Mouse (Mus musculus) heart, embryonic 12.5 days (tissue): ENCODE measurements at regions not wholly inside any gene's neighbourhood (a gene's known extent, or its start where the extent isn't known, plus 50 kb on each side); places are given as distances from the start of the nearest gene placed in this dataset.

Experiments
- ATAC-seq: fragments of 200-750 bp; cut with Nextera tagmentation; 2 replicates; pipeline ENCODE4 v1.8.0; 2017; ENCODE audit warnings: moderate TSS enrichment, moderate library complexity; ENCODE audit not compliant: insufficient number of reproducible peaks, low FRiP score
- H3K27ac ChIP-seq: fragments of 300-500 bp; sonication (generic); 2 replicates; pipeline ENCODE4 v1.5.1; 2016; ENCODE audit warnings: mild to moderate bottlenecking, moderate library complexity; ENCODE audit not compliant: poor library complexity, severe bottlenecking
- H3K27me3 ChIP-seq: fragments of 300-500 bp; sonication (generic); replicated peaks from 2 replicates; pipeline ENCODE4 v1.6.1; 2016; ENCODE audit warnings: mild to moderate bottlenecking, moderate library complexity
- H3K36me3 ChIP-seq: fragments of 300-500 bp; sonication (generic); 2 replicates; pipeline ENCODE4 v1.6.1; 2016; ENCODE audit warnings: mild to moderate bottlenecking, moderate library complexity
- H3K4me1 ChIP-seq: fragments of 300-500 bp; sonication (generic); replicated peaks from 2 replicates; pipeline ENCODE4 v1.6.1; 2016; ENCODE audit warnings: mild to moderate bottlenecking
- H3K4me2 ChIP-seq: fragments of 300-500 bp; sonication (generic); 2 replicates; pipeline ENCODE4 v1.6.1; 2016; ENCODE audit warnings: mild to moderate bottlenecking, moderate library complexity
- H3K4me3 ChIP-seq: fragments of 300-500 bp; sonication (generic); 2 replicates; pipeline ENCODE4 v1.5.1; 2016; ENCODE audit warnings: mild to moderate bottlenecking
- H3K9ac ChIP-seq: fragments of 300-500 bp; sonication (generic); 2 replicates; pipeline ENCODE4 v1.6.1; 2016; ENCODE audit warnings: mild to moderate bottlenecking, moderate library complexity
- H3K9me3 ChIP-seq: fragments of 300-500 bp; sonication (generic); replicated peaks from 2 replicates; pipeline ENCODE4 v1.6.1; 2016; ENCODE audit warnings: mild to moderate bottlenecking, moderate library complexity
- WGBS: fragments of 180-500 bp; shearing (Covaris S2); methylation state at CpG from one replicate; pipeline ENCODE4 v1.1.7; 2016; 5-methylcytosine and 5-hydroxymethylcytosine counted together

DNA sequence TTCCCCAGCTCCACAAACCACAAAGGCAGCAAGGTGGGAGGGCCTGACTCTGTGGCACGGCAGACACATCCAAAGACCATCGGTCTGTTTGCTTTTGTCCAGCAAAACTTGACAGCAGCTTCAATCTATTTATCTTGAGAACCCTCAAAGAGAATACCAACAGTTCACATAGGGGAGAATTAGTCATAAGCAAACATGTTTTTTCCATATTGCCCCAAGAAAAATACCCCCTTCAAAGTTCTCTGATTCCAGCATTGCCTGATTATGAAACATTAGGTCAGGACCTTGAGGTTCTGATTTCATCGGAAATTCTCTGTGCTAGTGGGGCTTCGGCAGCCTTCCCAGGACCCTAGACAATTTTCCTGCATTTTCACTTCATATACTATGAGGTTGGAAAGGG lies 348.4 kb upstream of the Trib2 start:
- Histone ChIP-seq H3K4me2 (no peak overlapping the region), H3K36me3 (no peaks in the 10 kb centered on the region), H3K27me3 (no peaks in the 10 kb centered on the region), H3K9ac (no peak overlapping the region), H3K4me3 (no peak overlapping the region), H3K4me1 (0 out of 2 replicates have a peak, but pooled peaks cover 3% of the 10 kb centered on the region), H3K27ac (no peak overlapping the region), H3K9me3 (no peaks in the 10 kb centered on the region)
- WGBS = 74% methylated on average over 4 of the region's 4 CpGs
- no peak for ATAC-seq

DNA sequence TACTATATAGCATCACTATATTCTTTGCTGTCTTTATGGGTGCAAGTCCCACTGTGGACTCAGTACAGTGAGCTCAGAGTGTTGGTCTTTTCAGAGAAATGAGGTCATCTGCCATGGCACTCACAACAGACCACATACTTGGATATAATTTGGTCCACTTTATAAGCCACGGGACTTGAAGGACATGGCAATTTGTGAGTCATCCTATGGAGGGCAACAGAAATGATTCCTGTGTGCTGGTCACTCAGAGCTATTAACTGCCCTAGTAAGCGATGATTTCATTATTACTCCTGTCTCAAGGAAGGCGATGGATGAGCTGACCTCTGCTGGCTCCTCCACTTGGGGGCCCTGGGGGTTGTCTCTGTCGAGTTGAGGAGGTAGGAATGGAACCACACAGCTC lies 345.2 kb upstream of the Trib2 start:
- H3K4me2 ChIP-seq = no peak overlapping the region
- H3K36me3 ChIP-seq = no peaks in the 10 kb centered on the region
- H3K27me3 ChIP-seq = no peaks in the 10 kb centered on the region
- no peak for ATAC-seq
- no peaks in the 10 kb centered on the region for H3K9me3 ChIP-seq
- no peaks in the 10 kb centered on the region for H3K4me1 ChIP-seq
- no peak overlapping the region for H3K9ac ChIP-seq
- no peak overlapping the region for H3K27ac ChIP-seq
- no peak overlapping the region for H3K4me3 ChIP-seq
- WGBS = 77% methylated on average over 4 of the region's 4 CpGs

DNA sequence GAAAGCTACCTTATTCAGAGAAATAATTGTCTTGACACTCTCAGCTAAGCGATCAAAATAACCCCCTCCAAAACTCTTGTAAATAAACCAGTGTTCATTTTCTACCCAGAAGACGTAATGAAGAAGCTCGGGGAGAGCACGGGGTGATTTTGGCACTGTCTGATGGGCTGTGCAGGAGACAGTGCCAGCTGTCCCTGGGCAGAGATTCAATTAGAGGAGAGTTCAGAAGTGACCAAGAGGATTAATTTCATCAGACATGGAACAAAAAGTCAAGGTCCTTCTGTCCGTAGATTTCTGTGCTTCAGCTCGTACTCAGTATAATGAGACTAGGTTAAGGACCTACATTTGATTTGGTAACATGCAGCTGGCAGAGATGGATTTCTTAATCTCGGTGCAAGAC lies 341.2 kb upstream of the Trib2 start:
- no peaks in the 10 kb centered on the region; the same call in 1 of the 2 replicates for H3K4me1 ChIP-seq
- WGBS = 83% methylated on average over 7 of the region's 7 CpGs
- H3K36me3 ChIP-seq = no peaks in the 10 kb centered on the region
- ATAC-seq = no peak
- H3K4me2 ChIP-seq = no peak overlapping the region
- H3K27ac ChIP-seq = no peak overlapping the region
- H3K9ac ChIP-seq = no peak overlapping the region
- no peaks in the 10 kb centered on the region for H3K27me3 ChIP-seq
- no peak overlapping the region for H3K4me3 ChIP-seq
- no peaks in the 10 kb centered on the region for H3K9me3 ChIP-seq

DNA sequence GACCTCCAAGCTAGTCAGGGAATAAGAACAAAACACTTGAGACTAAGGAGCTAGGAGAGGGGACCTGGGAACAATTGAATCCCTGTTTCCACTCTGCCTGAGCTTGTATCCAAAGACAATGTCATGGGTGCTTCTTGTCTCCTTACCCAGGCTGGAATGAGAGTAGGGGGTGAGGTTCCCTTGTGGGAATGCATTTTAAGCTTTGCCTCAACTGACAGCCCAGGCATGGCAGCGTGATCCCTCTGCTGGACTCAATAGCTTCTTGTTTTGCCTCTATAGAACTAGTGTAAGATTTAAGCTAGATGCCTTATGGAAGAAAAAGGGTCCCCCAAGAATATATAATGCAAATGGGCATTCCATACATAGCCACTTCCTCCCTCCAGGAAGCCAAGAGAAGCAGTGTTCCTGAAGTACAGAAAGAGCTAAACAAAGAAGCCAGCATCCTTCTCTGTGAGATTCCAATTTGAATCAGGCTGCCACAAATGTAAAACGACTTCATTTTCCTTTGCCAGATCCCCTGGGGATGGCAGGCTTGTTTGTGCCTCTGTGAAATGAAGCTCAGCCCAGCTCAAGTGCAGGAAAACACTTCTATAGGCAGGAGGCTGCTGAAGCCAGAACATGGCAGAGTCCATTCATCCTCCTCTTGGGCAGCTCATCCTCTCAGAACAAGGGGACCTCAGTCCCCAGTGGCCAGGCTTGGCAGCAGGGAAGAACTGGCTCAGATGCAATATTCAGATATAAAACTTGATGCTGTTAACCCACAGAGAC lies 339.3 kb upstream of the Trib2 start:
- H3K9ac ChIP-seq = no peak overlapping the region
- no peak for ATAC-seq
- no peaks in the 10 kb centered on the region for H3K9me3 ChIP-seq
- H3K27me3 ChIP-seq = no peaks in the 10 kb centered on the region
- no peaks in the 10 kb centered on the region; the same call in none of the 2 replicates for H3K4me1 ChIP-seq
- H3K27ac ChIP-seq = no peak overlapping the region
- no peak overlapping the region for H3K4me3 ChIP-seq
- H3K36me3 ChIP-seq = no peaks in the 10 kb centered on the region
- 36% methylated on average over 2 of the region's 2 CpGs for WGBS
- H3K4me2 ChIP-seq = no peak overlapping the region

DNA sequence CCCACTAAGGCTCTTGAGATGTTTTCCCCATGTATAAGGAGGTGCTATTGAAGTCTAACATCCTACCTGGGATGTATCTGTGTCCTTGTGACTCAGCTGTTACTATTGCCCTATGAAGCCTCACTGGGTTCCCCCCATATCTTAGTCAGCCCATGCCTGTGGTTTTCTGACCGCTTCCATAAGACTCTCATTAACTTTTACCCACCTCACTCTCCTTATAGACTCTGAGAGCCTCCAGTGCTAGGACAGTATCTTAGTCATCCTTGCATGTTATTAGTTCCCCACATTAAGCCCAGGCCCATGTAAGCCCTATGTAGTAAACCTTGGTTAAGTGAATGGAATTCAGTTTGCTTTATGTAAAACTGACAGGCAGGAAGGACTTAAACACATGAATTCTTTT lies 337.5 kb upstream of the Trib2 start:
- 82% methylated on average over 1 of the region's 1 CpGs for WGBS
- Histone ChIP-seq H3K4me3 (no peak overlapping the region), H3K27me3 (no peaks in the 10 kb centered on the region), H3K36me3 (no peaks in the 10 kb centered on the region), H3K4me1 (no peaks in the 10 kb centered on the region; the same call in none of the 2 replicates), H3K27ac (no peak overlapping the region), H3K9me3 (no peaks in the 10 kb centered on the region), H3K9ac (no peak overlapping the region), H3K4me2 (no peak overlapping the region)
- no peak for ATAC-seq

- 76% methylated on average over 11 of the region's 11 CpGs for WGBS
- H3K27me3 ChIP-seq = no peaks in the 10 kb centered on the region
- no peak overlapping the region for H3K9ac ChIP-seq
- H3K9me3 ChIP-seq = no peaks in the 10 kb centered on the region
- H3K27ac ChIP-seq = no peak overlapping the region
- no peaks in the 10 kb centered on the region for H3K36me3 ChIP-seq
- no peaks in the 10 kb centered on the region; the same call in none of the 2 replicates for H3K4me1 ChIP-seq
- ATAC-seq = no peak
- no peak overlapping the region for H3K4me3 ChIP-seq
- no peak overlapping the region for H3K4me2 ChIP-seq
Measured at GRCm38 (mm10) chr12:16152108-16152507, 335.4 kb upstream of the Trib2 start.

- no peak overlapping the region for H3K4me2 ChIP-seq
- no peak overlapping the region for H3K27ac ChIP-seq
- 37% methylated on average over 5 of the region's 5 CpGs for WGBS
- no peaks in the 10 kb centered on the region for H3K9me3 ChIP-seq
- H3K9ac ChIP-seq = no peak overlapping the region
- H3K4me1 ChIP-seq = no peaks in the 10 kb centered on the region; the same call in none of the 2 replicates
- no peaks in the 10 kb centered on the region for H3K27me3 ChIP-seq
- no peak for ATAC-seq
- no peak overlapping the region for H3K4me3 ChIP-seq
- no peaks in the 10 kb centered on the region for H3K36me3 ChIP-seq
Measured at GRCm38 (mm10) chr12:16151170-16151702, 334.5 kb upstream of the Trib2 start.

- no peak overlapping the region for H3K27ac ChIP-seq
Measured at GRCm38 (mm10) chr12:16146919-16147318, 330.2 kb upstream of the Trib2 start.

GRCm38 (mm10) chr12:16145621-16146020 lies 328.9 kb upstream of the Trib2 start:
- Histone ChIP-seq H3K36me3 (no peaks in the 10 kb centered on the region), H3K9me3 (no peaks in the 10 kb centered on the region), H3K27ac (no peak overlapping the region), H3K4me3 (no peak overlapping the region), H3K4me2 (no peak overlapping the region), H3K9ac (no peak overlapping the region), H3K27me3 (no peaks in the 10 kb centered on the region), H3K4me1 (no peaks in the 10 kb centered on the region)
- no peak for ATAC-seq
- WGBS = 57% methylated on average over 7 of the region's 7 CpGs

More at GRCm38 (mm10) chr12:16146919-16147318, 330.2 kb upstream of the Trib2 start:
- Histone ChIP-seq H3K4me3 (no peak overlapping the region), H3K9me3 (no peaks in the 10 kb centered on the region), H3K27me3 (no peaks in the 10 kb centered on the region), H3K36me3 (no peaks in the 10 kb centered on the region), H3K9ac (no peak overlapping the region), H3K4me1 (no peaks in the 10 kb centered on the region; the same call in 1 of the 2 replicates), H3K4me2 (no peak overlapping the region)
- 72% methylated on average over 2 of the region's 2 CpGs for WGBS
- ATAC-seq = no peak

DNA sequence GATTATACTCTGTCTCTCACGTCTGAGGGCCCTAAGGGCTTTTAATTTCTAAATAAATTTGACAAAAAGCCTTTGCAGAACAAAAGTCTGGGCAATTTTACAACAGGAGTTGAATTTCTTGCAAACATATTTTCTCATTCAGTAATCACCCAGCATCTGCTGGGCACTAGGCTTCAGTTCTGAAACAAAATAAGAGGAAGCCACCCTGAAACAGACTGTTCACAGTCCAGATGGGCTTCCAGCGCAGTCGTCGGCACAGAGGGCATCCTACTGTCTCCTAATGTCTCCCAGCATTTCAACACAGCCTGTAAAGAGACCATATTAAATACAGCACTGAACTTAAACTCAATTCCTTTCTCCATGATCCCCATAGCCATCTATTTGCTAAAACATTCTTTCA lies 324.5 kb upstream of the Trib2 start:
- no peak overlapping the region for H3K4me2 ChIP-seq
- H3K9me3 ChIP-seq = no peaks in the 10 kb centered on the region
- no peaks in the 10 kb centered on the region for H3K36me3 ChIP-seq
- H3K4me1 ChIP-seq = peaks cover 7% of the 10 kb centered on the region
- H3K27ac ChIP-seq = no peak overlapping the region
- ATAC-seq = no peak
- H3K9ac ChIP-seq = no peak overlapping the region
- no peak overlapping the region for H3K4me3 ChIP-seq
- WGBS = 71% methylated on average over 4 of the region's 4 CpGs
- H3K27me3 ChIP-seq = no peaks in the 10 kb centered on the region

GRCm38 (mm10) chr12:16140511-16141110 lies 323.9 kb upstream of the Trib2 start:
- WGBS = 59% methylated on average over 5 of the region's 5 CpGs
- Histone ChIP-seq H3K27me3 (no peaks in the 10 kb centered on the region), H3K9me3 (no peaks in the 10 kb centered on the region), H3K27ac (no peak overlapping the region), H3K9ac (no peak overlapping the region), H3K4me2 (no peak overlapping the region), H3K36me3 (no peaks in the 10 kb centered on the region), H3K4me3 (no peak overlapping the region), H3K4me1 (peaks cover 13% of the 10 kb centered on the region)
- no peak for ATAC-seq
